Mouse (Mus musculus): ENCODE data around the gene Taldo1.

DNA sequence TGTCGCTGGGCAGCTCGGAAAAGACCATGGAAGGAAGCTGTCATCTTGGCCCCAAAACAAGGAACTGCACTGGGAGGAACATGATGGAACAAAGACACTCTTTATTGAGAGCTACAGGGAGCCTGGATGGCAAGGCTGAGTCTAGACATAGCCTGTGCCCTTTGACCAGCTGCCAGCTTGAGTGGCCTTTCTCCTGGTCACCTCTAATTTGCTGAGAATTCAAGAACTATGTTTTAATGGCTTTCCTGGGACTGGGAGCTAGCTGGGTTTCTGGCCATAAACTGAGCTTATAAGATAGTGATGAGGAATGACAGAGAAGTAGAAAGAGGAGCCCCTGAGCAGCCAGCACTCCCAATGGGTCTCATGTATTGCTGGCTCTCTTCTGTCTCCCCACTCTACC, 48.8 kb upstream of the Taldo1 start:
- no peak for TF ChIP-seq POLR2A (IDR thresholded peaks at IDR 0.05; ENCODE audit: low read depth, low read length)
- TF ChIP-seq CTCF (IDR thresholded peaks at IDR 0.05; ENCODE audit: borderline replicate concordance, insufficient read depth, low read length): no peak
